Mouse (Mus musculus) gonadal fat pad, adult 2 months (tissue): ENCODE results near the gene Gm8082. TPM values are rescaled to one million over a fixed set of nuclear protein-coding genes. Genes with fewer than 3 reads are reported as not detected.
"Not testable (repeated sequence)": the region's sequence is repeated elsewhere in the genome, so short reads cannot be mapped to it uniquely, and the experiment has no call there.

Experiments used
- DNase-seq: peaks from one replicate; pipeline ENCODE4 v3.0.0-alpha.2; 2012; ENCODE audit warnings: low read depth
- polyA plus RNA-seq: library from polyadenylated mRNA; depleted of rRNA; stranded (reverse); fragments of >200 nt; gene quantifications from 2 replicates; pipeline ENCODE4 v1.2.3, GENCODE M21; 2012; rRNA removed

The Gm8082 gene
- polyA plus RNA-seq = not detected in 2 replicates

DNA sequence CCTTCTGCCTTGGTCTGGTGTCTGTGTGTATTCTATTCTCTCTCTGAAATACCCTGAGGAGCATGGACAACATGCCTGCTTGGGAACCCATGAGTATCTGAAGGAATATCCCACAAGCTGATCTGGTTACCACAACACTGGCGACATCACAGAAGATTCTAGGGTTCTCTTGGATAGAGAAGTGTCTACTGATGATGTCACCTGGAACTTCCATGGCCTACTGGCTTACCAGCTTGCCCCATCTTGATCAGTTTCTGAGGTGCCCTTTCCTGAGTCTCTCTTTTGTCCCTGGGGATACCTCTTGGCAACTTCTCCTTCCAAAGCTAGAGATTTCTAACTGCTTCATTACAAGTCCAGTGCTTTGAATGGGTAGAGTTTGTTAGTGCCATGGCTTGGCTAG is at the start of gene Gm8082:
Gene Gm8082 (minus strand): TSS at position 101 of the 400 bp plus-strand sequence.
- not testable (repeated sequence) for DNase-seq

- not testable (repeated sequence) for DNase-seq
Observed at GRCm38 (mm10) chr14:43015528-43015927, 22.1 kb upstream of the Gm8082 start, which contains the start of gene Gm10376. Gene Gm10376, minus strand, starts transcription at chr14:43015628.

Other genes with a start within 250 kb of the Gm8082 start
- not detected in 2 replicates for gene Gm3015, start 224.8 kb downstream of the Gm8082 start, polyA plus RNA-seq
- gene Gm10377, start 195.6 kb downstream of the Gm8082 start, polyA plus RNA-seq = not detected in 2 replicates
- not detected in 2 replicates for gene Gm21977, start 140.1 kb downstream of the Gm8082 start, polyA plus RNA-seq
- not detected in 2 replicates for gene Gm10376, start 22.0 kb upstream of the Gm8082 start, polyA plus RNA-seq
- not detected in 2 replicates for gene Gm8094, start 83.0 kb upstream of the Gm8082 start, polyA plus RNA-seq
- gene Gm8104, start 107.0 kb upstream of the Gm8082 start, polyA plus RNA-seq = not detected in 2 replicates
- gene Gm7233, start 186.2 kb upstream of the Gm8082 start, polyA plus RNA-seq = not detected in 2 replicates
- not detected in 2 replicates for gene Gm8122, start 241.7 kb upstream of the Gm8082 start, polyA plus RNA-seq